Comparison of ENCODE assay signal across 9 mouse cellular contexts in the genomic region with DNA sequence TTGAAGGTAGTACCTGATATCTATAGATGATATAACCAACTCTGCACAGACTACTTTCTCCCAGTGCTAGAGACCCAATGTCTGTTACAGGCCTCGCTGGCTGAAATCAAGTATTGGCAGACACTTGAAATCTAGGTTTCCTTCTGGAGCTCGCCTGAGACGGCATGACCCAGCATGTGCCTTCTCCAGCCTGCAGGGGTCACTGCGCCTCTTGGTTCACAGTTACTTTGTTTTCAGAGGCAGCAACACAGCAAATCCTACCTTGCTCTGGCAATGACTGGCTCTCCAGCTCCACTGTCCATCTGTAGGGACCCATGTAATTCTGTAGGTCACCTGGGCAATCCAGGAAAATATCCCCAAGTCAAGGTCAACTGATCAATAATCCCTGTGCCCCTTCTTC.
DNase-seq lines count a peak whose midpoint lies in the region; ATAC-seq and TF ChIP-seq lines count a peak whose summit lies in the region.
"Had no signal": no experiment of that assay in that cellular context is flagged by ENCODE, and none has a peak within 500 bp of the region (broad histone marks: within the 10 kb centered on the region; RNA-seq: fewer than 3 reads in every experiment).

No protein-coding gene starts in this region.

- TF ChIP-seq POLR2A in kidney, adult 2 months (IDR thresholded peaks at IDR 0.05; ENCODE audit: low read depth, low read length), result no peak

- H3K27ac ChIP-seq in kidney, adult 2 months (ENCODE audit: insufficient read depth, low read depth, low read length), result no peak overlapping the region
- H3K27ac ChIP-seq in neural tube, embryonic 11.5 days (ENCODE audit: low read depth, low read length), result no peak overlapping the region
- H3K27ac ChIP-seq: limb, embryonic 12.5 days had no signal

- H3K79me2 ChIP-seq in C2C12 (ENCODE audit: control insufficient read depth, insufficient read depth), result no peaks in the 10 kb centered on the region

- no peaks in the 10 kb centered on the region for H3K79me3 ChIP-seq in C2C12 (ENCODE audit: low read depth)

- no peak overlapping the region for H3K4me2 ChIP-seq in neural tube, embryonic 11.5 days (ENCODE audit: low read depth)
- H3K4me2 ChIP-seq: limb, embryonic 12.5 days had no signal

- no peaks in the 10 kb centered on the region for H3K36me3 ChIP-seq in kidney, adult 2 months (ENCODE audit: control insufficient read depth, insufficient read depth, low read length)
- no peaks in the 10 kb centered on the region for H3K36me3 ChIP-seq in C2C12 (ENCODE audit: control insufficient read depth, insufficient read depth)
- H3K36me3 ChIP-seq in neural tube, embryonic 11.5 days (ENCODE audit: control insufficient read depth, insufficient read depth, low read length), result no peaks in the 10 kb centered on the region
- H3K36me3 ChIP-seq: limb, embryonic 12.5 days had no signal

- no peaks in the 10 kb centered on the region for H3K4me1 ChIP-seq in kidney, adult 2 months (ENCODE audit: control insufficient read depth, insufficient read depth, low read length)
- H3K4me1 ChIP-seq in neural tube, embryonic 11.5 days (ENCODE audit: control insufficient read depth, insufficient read depth, low read length), result no peaks in the 10 kb centered on the region
- H3K4me1 ChIP-seq: limb, embryonic 12.5 days had no signal

- H3K4me3 ChIP-seq in kidney, adult 2 months (ENCODE audit: insufficient read depth, low read depth, low read length), result no peak overlapping the region
- H3K4me3 ChIP-seq in C2C12 (ENCODE audit: insufficient read depth, poor library complexity, severe bottlenecking), result no peak overlapping the region
- no peak overlapping the region for H3K4me3 ChIP-seq in neural tube, embryonic 11.5 days (ENCODE audit: low read depth, low read length)
- H3K4me3 ChIP-seq: limb, embryonic 12.5 days had no signal

- no peak overlapping the region for H3K9ac ChIP-seq in neural tube, embryonic 11.5 days (ENCODE audit: low read length)
- H3K9ac ChIP-seq: limb, embryonic 12.5 days had no signal

- no peak overlapping the region for H3ac ChIP-seq in C2C12 (ENCODE audit: control insufficient read depth, insufficient read length, low read depth)

- TF ChIP-seq CTCF in kidney, adult 2 months (conservative IDR thresholded peaks at IDR 0.05; ENCODE audit: insufficient read depth, insufficient read length, low read depth, low read length), result peak; percentile 66
- TF ChIP-seq CTCF in C2C12 (IDR thresholded peaks at IDR 0.05; ENCODE audit: control insufficient read depth, insufficient read depth, insufficient read length), result peak; percentile 64

- no peaks in the 10 kb centered on the region for H3K27me3 ChIP-seq in kidney, adult 2 months (replicated peaks; ENCODE audit: control insufficient read depth, insufficient read depth, low read length)
- no peaks in the 10 kb centered on the region for H3K27me3 ChIP-seq in C2C12 (ENCODE audit: control insufficient read depth, insufficient read depth, insufficient read length)
- no peaks in the 10 kb centered on the region for H3K27me3 ChIP-seq in neural tube, embryonic 11.5 days (ENCODE audit: control insufficient read depth, insufficient read depth, low read length)
- H3K27me3 ChIP-seq: limb, embryonic 12.5 days had no signal

- 40% methylated on average over 4 of the region's 4 CpGs for WGBS in kidney, adult 2 months
- WGBS in neural tube, embryonic 11.5 days, result 29% methylated on average over 4 of the region's 4 CpGs

- peak; percentile 31 for DNase-seq in kidney, adult 2 months
- no peak for DNase-seq in kidney, adult 11 months
- DNase-seq in MN1 (ENCODE audit: low spot score), result peak; percentile 37
- peak; percentile 81 for DNase-seq in embryo, embryonic 10 days (ENCODE audit: low spot score)
- peak; percentile 59 to 60 for DNase-seq in layer of hippocampus, postnatal 10 days (ENCODE audit: low spot score in 2 of 2)
- DNase-seq in neural tube, embryonic 11.5 days (ENCODE audit: low spot score), result peak; percentile 58
- no peak for DNase-seq in B cell, adult 2 months

- ATAC-seq in neural tube, embryonic 11.5 days (ENCODE audit: insufficient read depth, low FRiP score, low TSS enrichment), result no peak

- no peaks in the 10 kb centered on the region for H3K9me3 ChIP-seq in neural tube, embryonic 11.5 days (ENCODE audit: control insufficient read depth, low read length)
- H3K9me3 ChIP-seq: limb, embryonic 12.5 days had no signal

TF ChIP-seq in C2C12, 6 proteins besides CTCF, POLR2A, EP300 and RAD21:
- TF ChIP-seq USF1 (IDR thresholded peaks at IDR 0.05; ENCODE audit: low read depth), result no peak
- no peak for TF ChIP-seq CEBPB (IDR thresholded peaks at IDR 0.05; ENCODE audit: low read depth)
- TF ChIP-seq MAX (IDR thresholded peaks at IDR 0.05), result no peak
- no peak for TF ChIP-seq MYOD1 (IDR thresholded peaks at IDR 0.05; ENCODE audit: control insufficient read depth, insufficient read length, low read depth)
- no peak for TF ChIP-seq MYOG (IDR thresholded peaks at IDR 0.05; ENCODE audit: control insufficient read depth, extremely low read depth, insufficient read length)
- no peak for TF ChIP-seq FOSL1 (IDR thresholded peaks at IDR 0.05; ENCODE audit: insufficient read depth, low read length, poor library complexity, severe bottlenecking)

Comparison
In these comparisons a context has a peak if more than half of its experiments do, and no peak if none do; other contexts are left out.
1. DNase-seq: peak in kidney, adult 2 months (single experiment), MN1 (single experiment), embryo, embryonic 10 days (single experiment), layer of hippocampus, postnatal 10 days (2 of 2) and neural tube, embryonic 11.5 days (single experiment); none in kidney, adult 11 months (single experiment) and B cell, adult 2 months (0 of 2).